Mouse (Mus musculus): ENCODE measurements around the gene Gm21970. TPM values are rescaled to one million over a fixed set of nuclear protein-coding genes. Genes with fewer than 3 reads are reported as not detected.

Gene Gm21970
- polyA plus RNA-seq, 1 experiment = not detected

- Histone ChIP-seq H3K4me1 (ENCODE audit: control insufficient read depth, insufficient read depth, low read length) (no peaks in the 10 kb centered on the region), H3K4me3 (ENCODE audit: insufficient read depth, low read length) (no peak overlapping the region), H3K27ac (ENCODE audit: insufficient read depth, low read length) (no peak overlapping the region)
- TF ChIP-seq CTCF (IDR thresholded peaks at IDR 0.05; ENCODE audit: extremely low read depth, insufficient read depth, low read length) = no peak
- no peak for TF ChIP-seq POLR2A (IDR thresholded peaks at IDR 0.05; ENCODE audit: extremely low read depth, insufficient read depth, low read length)
These were observed 25.0 kb upstream of the Gm21970 start for GRCm38 (mm10) chr16:91366567-91366966.

GRCm38 (mm10) chr16:91367066-91367465, 24.5 kb upstream of the Gm21970 start:
- no peaks in the 10 kb centered on the region for H3K4me1 ChIP-seq (ENCODE audit: control insufficient read depth, insufficient read depth, low read length)
- TF ChIP-seq CTCF (IDR thresholded peaks at IDR 0.05; ENCODE audit: extremely low read depth, insufficient read depth, low read length) = no peak
- H3K27ac ChIP-seq (ENCODE audit: insufficient read depth, low read length) = no peak overlapping the region
- no peak overlapping the region for H3K4me3 ChIP-seq (ENCODE audit: insufficient read depth, low read length)

- Histone ChIP-seq H3K4me3 (ENCODE audit: insufficient read depth, low read length) (peak within 1 kb of the TSS; percentile 49), H3K27ac (ENCODE audit: insufficient read depth, low read length) (peak within 1 kb of the TSS; percentile 73), H3K4me1 (ENCODE audit: control insufficient read depth, insufficient read depth, low read length) (peaks cover 3% of the 10 kb centered on the region; the same call in 1 of the 2 replicates)
- no peak for TF ChIP-seq CTCF (IDR thresholded peaks at IDR 0.05; ENCODE audit: extremely low read depth, insufficient read depth, low read length)
- TF ChIP-seq POLR2A (IDR thresholded peaks at IDR 0.05; ENCODE audit: extremely low read depth, insufficient read depth, low read length) = peak; percentile 43
These were observed 18.7 kb upstream of the Gm21970 start, which contains the start of gene Ifnar2 for GRCm38 (mm10) chr16:91372577-91373472. Ifnar2 (plus strand) TSS chr16:91372783.

- peak overlapping the region; percentile 49 for H3K4me3 ChIP-seq (ENCODE audit: insufficient read depth, low read length)
- peak overlapping the region; percentile 73 for H3K27ac ChIP-seq (ENCODE audit: insufficient read depth, low read length)
- no peak for TF ChIP-seq POLR2A (IDR thresholded peaks at IDR 0.05; ENCODE audit: extremely low read depth, insufficient read depth, low read length)
- TF ChIP-seq CTCF (IDR thresholded peaks at IDR 0.05; ENCODE audit: extremely low read depth, insufficient read depth, low read length) = no peak
- H3K4me1 ChIP-seq (ENCODE audit: control insufficient read depth, insufficient read depth, low read length) = peaks cover 3% of the 10 kb centered on the region; the same call in 1 of the 2 replicates
These were observed 17.9 kb upstream of the Gm21970 start for GRCm38 (mm10) chr16:91373473-91374252.

- no peak overlapping the region; the same call in 1 of the 2 replicates for H3K4me3 ChIP-seq (ENCODE audit: insufficient read depth, low read length)
- TF ChIP-seq CTCF (IDR thresholded peaks at IDR 0.05; ENCODE audit: extremely low read depth, insufficient read depth, low read length) = no peak
- no peak for TF ChIP-seq POLR2A (IDR thresholded peaks at IDR 0.05; ENCODE audit: extremely low read depth, insufficient read depth, low read length)
- H3K27ac ChIP-seq (ENCODE audit: insufficient read depth, low read length) = no peak overlapping the region
- H3K4me1 ChIP-seq (ENCODE audit: control insufficient read depth, insufficient read depth, low read length) = peaks cover 3% of the 10 kb centered on the region; the same call in 1 of the 2 replicates
These were observed 17.3 kb upstream of the Gm21970 start for GRCm38 (mm10) chr16:91374253-91374634.

- Histone ChIP-seq H3K27ac (ENCODE audit: insufficient read depth, low read length) (no peak overlapping the region), H3K4me3 (ENCODE audit: insufficient read depth, low read length) (no peak overlapping the region), H3K4me1 (ENCODE audit: control insufficient read depth, insufficient read depth, low read length) (peaks cover 3% of the 10 kb centered on the region; the same call in 1 of the 2 replicates)
- no peak for TF ChIP-seq CTCF (IDR thresholded peaks at IDR 0.05; ENCODE audit: extremely low read depth, insufficient read depth, low read length)
- TF ChIP-seq POLR2A (IDR thresholded peaks at IDR 0.05; ENCODE audit: extremely low read depth, insufficient read depth, low read length) = no peak
These were observed 14.8 kb upstream of the Gm21970 start for GRCm38 (mm10) chr16:91376701-91377100.

GRCm38 (mm10) chr16:91378431-91378986, 13.0 kb upstream of the Gm21970 start:
- TF ChIP-seq CTCF (IDR thresholded peaks at IDR 0.05; ENCODE audit: extremely low read depth, insufficient read depth, low read length) (no peak), POLR2A (IDR thresholded peaks at IDR 0.05; ENCODE audit: extremely low read depth, insufficient read depth, low read length) (no peak)
- H3K4me1 ChIP-seq (ENCODE audit: control insufficient read depth, insufficient read depth, low read length) = peaks cover 2% of the 10 kb centered on the region; the same call in 1 of the 2 replicates
- H3K27ac ChIP-seq (ENCODE audit: insufficient read depth, low read length) = peak overlapping the region; percentile 57; the same call in 1 of the 2 replicates
- H3K4me3 ChIP-seq (ENCODE audit: insufficient read depth, low read length) = no peak overlapping the region

GRCm38 (mm10) chr16:91378991-91379390, 12.5 kb upstream of the Gm21970 start:
- TF ChIP-seq POLR2A (IDR thresholded peaks at IDR 0.05; ENCODE audit: extremely low read depth, insufficient read depth, low read length) (no peak), CTCF (IDR thresholded peaks at IDR 0.05; ENCODE audit: extremely low read depth, insufficient read depth, low read length) (no peak)
- Histone ChIP-seq H3K4me3 (ENCODE audit: insufficient read depth, low read length) (no peak overlapping the region), H3K27ac (ENCODE audit: insufficient read depth, low read length) (peak overlapping the region; percentile 24; the same call in 1 of the 2 replicates), H3K4me1 (ENCODE audit: control insufficient read depth, insufficient read depth, low read length) (no peaks in the 10 kb centered on the region)

GRCm38 (mm10) chr16:91379412-91379811, 12.1 kb upstream of the Gm21970 start:
- H3K4me3 ChIP-seq (ENCODE audit: insufficient read depth, low read length) = no peak overlapping the region
- TF ChIP-seq POLR2A (IDR thresholded peaks at IDR 0.05; ENCODE audit: extremely low read depth, insufficient read depth, low read length) (no peak), CTCF (IDR thresholded peaks at IDR 0.05; ENCODE audit: extremely low read depth, insufficient read depth, low read length) (no peak)
- peak overlapping the region; percentile 24; the same call in 1 of the 2 replicates for H3K27ac ChIP-seq (ENCODE audit: insufficient read depth, low read length)
- no peaks in the 10 kb centered on the region for H3K4me1 ChIP-seq (ENCODE audit: control insufficient read depth, insufficient read depth, low read length)
